Mouse (Mus musculus) layer of hippocampus, adult 9-10 months (tissue): ENCODE results near the gene Pgrmc1.
"Not testable (repeated sequence)": the region's sequence is repeated elsewhere in the genome, so short reads cannot be mapped to it uniquely, and the experiment has no call there.

Experiments
- DNase-seq: peaks from one replicate; pipeline ENCODE4 v3.0.0; 2022; ENCODE audit warnings: low spot score

The Pgrmc1 gene

DNA sequence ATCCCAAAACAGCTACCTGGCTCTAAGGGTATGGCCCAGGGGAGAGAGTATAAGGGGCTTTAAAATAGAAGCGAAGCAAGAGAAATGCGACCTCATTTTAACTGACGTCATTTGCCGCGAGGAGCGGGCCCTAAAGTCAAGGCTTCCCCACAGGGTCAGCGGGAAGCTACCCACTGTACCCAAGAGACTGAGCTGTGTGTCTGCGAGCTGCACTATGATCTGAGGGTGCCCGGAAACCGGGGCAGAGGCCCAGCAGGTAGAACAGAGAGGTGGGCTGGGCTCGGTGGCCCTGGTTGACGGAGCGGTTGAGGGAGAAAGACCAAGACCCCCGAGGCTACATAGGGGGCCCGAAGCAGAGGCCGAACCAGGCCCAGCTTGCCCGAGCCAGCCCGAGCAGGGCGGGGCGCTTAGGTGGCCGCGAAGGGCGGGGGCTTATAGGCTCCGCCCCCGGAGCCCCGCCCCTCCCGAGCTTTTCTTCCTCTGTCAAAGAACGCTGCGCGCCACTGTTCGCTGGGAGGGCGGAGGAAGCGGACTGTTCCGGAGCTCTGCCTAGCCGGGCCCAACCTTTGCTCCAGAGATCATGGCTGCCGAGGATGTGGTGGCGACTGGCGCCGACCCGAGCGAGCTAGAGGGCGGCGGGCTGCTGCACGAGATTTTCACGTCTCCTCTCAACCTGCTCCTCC is at the start of gene Pgrmc1:
Gene Pgrmc1, plus strand, starts transcription at position 500 of the 683 bp plus-strand sequence.
- DNase-seq = peak; percentile 32

DNA sequence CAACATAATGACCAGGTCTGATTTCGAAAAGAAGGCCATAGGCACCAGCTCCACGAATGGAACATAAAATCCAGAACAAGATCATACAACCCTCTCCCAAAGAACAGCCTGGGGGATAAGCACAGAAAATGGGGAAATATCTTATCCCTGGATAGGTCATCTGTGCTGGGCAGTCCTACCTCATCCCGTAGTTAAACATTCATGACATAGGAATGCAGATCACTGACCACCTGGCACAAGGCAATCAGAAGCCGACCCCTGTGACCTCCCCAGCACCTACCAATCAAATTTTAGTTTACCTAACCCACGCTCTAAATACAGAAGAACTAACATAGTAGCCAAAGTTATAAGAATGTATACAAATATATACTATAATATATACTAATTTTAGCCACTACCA is 49.2 kb upstream of the Pgrmc1 start:
- DNase-seq = no peak

DNA sequence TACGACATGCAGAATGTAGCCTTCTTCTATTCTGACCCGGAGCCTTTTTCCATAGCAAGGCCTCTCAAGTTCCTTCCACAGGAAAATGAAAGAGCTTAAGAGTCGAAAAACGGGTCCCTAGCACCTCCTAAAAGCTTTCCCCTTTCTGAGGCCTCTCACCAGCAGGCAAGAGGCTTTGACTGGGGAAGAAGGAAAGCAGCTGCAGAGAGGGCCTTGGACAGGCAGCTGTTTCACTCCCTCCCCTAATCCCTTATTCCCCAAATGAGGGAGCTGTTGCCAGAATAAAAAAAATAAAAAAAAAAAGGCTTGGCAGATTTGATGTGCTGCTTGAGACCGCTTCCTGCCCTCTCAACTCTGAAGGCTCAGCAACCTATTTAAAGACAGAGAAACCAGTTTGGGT is 47.1 kb upstream of the Pgrmc1 start:
- no peak for DNase-seq

DNA sequence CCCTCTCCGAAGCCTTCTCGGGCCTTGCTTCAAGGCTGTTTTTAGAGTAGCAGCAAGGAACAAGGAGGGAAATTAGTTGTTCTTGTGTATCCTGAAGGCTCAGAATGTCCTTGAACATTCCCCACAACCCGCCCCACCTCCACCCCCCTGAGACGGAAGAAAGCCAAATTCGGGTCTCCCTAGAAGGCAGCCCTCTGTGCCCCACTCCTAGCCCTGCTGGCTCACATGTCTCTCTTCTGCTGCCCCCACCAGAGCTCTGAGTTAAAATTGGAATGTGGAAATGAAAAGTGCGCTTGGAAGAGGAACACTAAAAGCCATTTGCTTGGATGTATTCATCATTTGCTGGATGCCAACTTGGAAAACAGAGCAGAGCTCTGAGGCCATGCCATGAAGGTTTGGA is 46.7 kb upstream of the Pgrmc1 start:
- no peak for DNase-seq

DNA sequence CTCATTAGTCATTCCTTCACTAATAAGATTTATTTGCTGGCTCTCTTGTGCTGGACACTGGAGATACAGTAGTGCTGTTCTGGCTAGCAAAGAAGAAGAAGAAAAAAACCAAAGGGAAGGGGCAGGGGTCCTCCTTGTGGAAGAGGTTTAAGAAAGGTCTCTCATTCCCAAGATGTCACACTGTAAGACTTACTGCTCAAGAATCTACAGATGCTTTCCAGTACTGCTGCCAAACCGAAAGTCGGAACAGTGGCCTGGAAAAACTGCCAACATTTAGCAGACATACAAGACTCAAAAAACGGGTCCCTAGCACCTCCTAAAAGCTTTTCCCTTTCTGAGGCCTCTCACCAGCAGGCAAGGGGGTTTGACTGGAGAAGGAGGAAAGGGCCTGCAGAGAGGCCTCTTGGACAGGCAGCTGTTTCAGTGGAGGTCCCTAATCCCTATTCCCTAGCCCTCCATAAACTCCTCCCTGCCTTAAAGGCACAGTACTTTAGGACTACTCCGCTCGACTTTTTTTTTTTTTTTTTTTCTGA is 45.9 kb upstream of the Pgrmc1 start:
- no peak for DNase-seq

DNA sequence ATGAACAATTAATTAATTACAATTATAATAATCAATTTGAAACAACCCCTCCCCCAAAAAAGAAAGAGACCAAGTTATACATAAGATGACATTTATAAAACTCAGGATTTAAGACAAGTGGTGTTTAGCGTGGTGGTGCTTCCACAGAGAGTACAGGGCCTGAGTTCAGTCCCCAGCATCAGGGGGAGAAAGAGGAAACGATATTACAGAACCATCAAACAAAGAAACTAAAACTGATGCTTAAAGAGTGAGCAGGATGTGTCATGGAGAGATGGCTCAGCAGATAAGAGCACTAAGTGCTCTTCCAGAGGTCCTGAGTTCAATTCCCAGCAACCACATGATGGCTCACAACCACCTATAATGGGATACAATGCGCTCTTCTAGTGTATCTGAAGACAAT is 45.3 kb upstream of the Pgrmc1 start:
- DNase-seq = no peak

DNA sequence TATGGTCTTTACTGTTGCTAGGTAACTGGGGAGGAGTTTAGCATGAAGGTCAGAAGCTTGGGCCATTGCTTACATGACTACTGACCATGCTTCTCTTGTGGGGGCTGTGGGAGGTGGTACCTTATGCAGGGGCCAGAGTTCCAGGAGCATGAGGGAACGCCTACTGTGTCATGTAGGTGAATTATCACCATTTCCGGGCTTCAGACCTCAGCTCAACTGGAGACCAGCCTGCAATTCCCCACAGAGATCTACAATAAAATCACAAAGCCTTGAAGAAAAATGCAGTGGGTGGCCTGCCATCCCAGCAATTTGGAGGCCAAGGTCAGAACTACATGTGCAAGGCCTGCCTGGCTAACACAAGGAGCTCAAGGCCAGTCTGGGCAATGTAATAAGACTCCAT is 42.8 kb upstream of the Pgrmc1 start:
- DNase-seq = not testable (repeated sequence)

DNA sequence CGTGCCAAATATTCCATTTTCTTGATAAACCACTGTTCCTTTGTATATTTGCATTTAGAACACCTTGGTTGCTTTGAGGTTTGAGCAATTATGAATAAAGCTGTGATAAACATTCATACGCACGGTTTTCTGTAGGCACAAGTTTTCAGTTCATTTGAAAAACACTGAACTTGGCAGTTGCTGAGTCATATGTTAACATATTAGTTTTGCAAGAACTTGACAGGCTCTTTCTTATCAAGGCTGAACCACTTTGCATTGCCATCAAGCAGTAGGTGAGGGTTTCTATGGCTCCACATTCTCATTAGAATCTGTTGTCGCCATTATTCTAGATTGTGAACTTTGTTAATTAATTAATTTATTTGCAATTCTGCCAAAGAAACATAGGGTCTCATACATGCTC is 37.8 kb upstream of the Pgrmc1 start:
- DNase-seq = no peak

DNA sequence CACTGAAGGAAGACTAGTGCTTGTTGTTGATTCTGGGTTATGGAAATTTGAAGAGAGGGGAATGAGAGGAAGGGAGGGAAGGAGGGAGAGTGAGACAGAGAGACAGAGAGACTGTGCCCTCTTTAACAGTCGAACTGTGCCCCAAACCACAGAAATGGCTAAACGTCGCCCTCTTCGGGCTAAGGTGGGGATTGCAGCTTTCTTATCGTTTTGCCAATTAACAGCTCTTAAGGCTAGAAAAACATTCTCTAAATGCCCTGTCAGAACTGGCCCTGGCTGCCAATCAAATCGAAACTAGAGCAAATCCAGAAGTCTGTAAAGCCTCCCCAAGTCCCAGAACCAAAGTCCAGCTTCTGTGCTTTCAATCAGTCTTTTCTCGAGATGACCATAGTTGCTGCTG is 36.4 kb upstream of the Pgrmc1 start:
- peak; percentile 32 for DNase-seq

DNA sequence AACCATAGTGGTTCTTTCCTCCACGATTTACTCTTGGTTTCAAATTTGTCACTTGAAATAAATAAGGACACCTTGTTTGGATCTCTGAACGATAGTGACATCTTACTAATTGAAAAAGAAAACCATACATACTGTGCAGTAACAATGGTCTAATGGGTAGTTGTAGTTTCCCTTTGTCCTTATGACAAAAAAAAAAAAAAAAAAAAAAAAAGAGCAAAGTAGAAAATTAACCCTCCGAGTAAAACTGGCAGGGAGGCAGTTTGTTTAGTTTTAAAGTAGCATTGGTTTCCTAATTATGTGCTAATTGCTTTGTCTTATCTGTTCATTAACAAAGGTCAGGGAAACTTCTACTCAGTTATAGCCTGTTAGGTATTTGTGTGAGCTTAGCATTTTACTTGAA is 35.9 kb upstream of the Pgrmc1 start:
- DNase-seq = no peak

DNA sequence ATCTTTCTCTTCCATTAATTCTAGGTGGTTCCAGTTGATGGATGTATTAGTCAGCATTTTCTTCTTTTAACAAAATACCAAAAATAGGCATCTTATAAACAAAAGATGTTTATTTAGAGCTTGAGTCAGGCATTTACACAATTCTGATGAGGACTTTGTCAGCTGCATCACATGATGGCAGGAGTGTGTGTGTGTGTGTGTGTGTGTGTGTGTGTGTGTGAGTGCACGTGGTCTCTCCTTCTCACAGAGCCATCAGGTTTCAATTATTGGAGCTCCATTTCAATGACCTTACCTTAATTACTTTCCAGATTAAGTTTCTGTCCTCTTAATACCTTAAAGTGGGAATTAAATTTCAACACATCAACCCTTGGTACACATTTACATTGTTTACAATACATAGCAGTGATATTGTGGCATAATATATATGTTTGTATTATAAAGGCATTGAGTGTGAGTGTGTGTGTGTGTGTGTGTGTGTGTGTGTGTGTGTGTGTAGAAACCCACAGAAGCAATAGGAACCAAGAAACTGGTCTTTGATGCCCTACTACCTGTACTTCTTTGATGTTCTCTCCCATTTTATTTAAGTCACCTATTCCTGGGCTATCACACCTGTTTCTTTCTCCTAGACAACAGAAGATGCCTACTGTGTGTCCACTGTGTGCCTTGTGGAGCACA is 11.2 kb upstream of the Pgrmc1 start:
- DNase-seq = no peak

DNA sequence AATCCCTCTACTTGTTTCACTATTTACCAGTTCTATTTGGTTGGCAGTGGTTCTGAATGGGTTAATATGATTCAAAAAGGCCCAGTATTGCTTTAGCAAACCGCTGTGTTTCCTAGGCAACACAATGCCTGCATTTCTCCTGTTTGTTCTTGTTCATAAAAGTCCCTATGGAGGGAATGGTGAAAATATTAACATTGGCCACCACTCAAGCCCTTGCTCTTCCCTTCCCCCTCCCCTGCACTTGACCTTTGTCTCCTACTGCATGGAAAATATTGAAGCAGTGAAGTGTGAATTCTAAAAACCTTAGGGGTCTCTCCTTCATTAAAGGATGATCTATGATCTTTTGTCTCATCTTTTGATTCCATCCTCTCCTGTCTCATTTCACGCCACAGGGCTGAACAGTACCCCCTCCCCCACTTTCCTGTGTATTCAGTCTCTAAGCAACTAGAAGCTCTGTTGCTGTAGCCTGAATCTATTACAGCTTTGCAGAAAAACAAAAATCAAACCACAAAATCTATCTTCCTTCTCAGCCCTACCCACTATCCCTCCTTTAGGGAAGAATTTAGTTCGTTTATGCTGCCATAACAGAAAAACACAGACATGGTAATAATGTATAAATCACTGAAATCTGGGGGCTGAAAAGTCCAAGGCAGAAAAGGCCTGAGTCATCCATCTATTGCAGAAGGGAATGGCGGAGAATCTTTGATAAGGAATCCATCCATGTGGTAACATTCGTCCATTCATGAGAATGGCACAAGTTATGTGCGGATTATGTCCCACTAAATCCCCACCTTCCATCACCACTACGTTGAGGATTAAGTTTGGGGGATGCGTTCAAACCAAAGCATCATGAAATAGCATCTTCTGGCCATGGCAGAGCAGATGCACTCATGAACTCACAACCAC is 10.4 kb upstream of the Pgrmc1 start:
- DNase-seq = peak; percentile 25

DNA sequence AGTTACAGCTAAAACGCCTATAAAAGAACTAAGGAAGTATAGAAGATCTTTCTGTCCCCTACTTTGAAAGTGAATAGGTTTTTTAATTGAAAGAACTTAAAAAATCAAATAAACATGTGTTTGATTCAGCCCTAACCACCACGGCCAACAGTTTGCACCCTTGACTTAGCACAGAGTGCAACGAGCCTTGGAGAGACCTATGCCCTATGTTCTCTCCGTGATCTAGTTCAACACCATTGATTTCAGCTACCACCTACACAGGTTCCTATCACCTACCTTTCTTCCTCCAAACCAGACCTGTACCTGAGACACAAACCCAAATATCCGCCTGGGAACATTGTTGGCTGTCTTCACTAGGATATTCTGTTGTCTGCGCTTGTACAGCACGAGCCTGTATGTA is 7.7 kb upstream of the Pgrmc1 start:
- no peak for DNase-seq

DNA sequence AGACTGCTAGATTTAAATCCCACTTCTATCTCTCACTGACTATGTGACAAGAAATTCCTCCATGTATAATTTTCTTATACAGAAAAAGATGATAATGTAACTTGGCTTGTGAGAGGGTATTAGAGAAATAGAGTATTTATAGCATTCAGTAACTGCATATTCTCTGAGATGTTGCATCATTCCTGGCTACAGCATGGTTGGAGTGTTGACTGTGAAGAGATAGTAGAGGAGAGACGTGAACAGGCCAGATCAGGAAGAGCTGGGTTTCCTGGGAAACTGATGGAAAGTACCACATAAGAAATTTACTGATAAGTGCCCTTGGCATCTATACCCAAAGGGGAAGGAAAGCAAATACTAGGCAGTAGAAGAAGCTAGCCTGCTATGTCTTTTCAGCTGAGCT is 6.9 kb upstream of the Pgrmc1 start:
- DNase-seq = no peak

DNA sequence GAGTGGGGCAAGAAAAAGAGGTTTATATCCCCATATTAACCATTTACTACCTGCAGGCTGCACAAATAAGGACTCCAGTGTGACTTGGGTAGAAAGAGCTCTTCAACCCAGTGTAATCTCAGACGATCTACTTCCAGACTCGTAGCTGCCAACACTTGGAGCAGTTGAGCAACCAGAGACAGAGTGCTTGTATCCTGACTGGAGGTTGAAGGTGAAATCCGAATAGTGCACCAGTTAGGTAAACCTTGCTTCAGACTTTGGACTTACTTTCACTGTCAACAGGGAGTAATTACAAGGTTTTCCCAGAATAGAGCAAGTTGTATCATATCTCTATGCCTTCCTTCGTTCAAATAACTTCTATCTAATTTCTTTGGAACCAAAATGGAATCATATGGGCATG is 6.5 kb upstream of the Pgrmc1 start:
- DNase-seq = no peak

DNA sequence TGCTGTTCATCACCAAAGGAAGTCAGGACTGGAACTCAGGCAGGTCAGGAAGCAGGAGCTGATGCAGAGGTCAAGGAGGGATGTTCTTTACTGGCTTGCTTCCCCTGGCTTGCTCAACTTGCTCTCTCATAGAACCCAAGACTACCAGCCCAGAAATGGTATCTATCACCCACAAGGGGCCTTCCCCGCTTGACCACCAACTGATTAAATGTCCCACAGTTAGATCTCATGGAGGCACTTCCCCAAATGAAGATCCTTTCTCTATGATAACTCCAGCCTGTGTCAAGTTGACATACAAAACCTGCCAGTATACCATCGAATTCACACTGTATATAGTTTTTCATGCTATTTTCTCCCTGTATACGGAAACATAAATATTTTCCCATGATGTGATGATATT is 2.8 kb upstream of the Pgrmc1 start:
- DNase-seq = no peak

DNA sequence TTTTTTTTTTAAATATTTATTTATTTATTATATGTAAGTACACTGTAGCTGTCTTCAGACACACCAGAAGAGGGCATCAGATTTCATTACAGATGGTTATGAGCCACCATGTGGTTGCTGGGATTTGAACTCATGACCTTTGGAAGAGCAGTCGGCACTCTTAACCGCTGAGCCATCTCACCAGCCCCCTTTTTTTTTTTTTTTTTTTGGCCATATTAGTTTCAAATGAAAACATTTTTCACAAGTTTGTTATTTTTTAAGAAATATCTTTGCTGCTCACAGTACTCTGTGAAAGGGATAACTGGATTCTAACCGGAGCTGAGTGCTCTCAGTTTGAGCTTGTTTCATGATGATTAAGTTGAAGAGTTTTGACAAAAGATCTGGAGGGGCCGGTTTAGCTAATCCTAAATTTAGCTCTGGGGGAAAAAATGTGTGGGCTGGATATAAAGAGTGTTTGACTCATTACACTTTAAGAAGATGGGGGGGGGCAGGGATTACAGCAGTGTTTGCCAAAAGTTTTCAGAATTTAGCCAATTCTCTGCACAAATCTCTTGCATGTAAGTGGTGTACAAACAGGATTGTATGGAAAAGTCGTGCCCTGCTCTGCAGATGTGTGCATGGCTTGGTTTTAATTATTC is 1.4 kb upstream of the Pgrmc1 start:
- not testable (repeated sequence) for DNase-seq

DNA sequence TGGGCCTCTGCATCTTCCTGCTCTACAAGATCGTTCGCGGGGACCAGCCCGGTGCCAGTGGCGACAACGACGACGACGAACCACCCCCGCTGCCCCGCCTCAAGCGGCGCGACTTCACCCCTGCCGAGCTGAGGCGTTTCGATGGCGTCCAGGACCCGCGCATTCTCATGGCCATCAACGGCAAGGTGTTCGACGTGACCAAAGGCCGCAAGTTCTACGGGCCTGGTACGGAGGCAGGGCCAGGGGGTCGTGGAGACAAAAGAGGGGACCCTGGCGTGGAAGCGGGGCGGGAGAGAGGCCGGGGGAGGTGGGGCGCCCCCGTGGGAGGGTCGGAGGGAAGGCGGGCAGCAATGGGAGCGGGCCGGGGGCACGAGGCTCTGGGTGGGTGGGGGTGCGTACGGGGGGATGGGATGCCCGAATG is 394 bp downstream of the Pgrmc1 start:
- DNase-seq = no peak

DNA sequence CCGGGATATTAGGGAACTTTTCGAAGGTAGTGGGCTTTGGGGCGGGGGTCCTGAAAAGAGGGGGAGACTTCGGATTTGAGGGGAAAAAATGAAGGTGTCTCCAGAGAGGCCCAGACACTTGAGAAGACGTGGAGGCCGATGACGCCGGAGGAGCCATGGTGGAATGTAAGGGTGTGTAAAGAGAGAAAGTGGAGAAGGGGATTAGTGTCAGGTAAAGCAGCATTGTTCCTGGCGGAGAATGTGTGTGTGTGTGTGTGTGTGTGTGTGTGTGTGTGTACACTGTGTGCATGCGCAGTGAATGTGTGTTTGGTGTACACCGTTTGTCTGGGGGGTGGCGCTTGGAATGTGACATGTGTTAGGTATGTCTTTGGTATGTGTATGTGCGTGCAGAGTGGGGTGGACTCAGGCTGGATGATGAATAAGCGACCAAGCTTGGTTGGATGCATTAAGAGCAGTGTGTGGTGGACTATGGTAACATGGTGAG is 897 bp downstream of the Pgrmc1 start:
- DNase-seq = no peak

DNA sequence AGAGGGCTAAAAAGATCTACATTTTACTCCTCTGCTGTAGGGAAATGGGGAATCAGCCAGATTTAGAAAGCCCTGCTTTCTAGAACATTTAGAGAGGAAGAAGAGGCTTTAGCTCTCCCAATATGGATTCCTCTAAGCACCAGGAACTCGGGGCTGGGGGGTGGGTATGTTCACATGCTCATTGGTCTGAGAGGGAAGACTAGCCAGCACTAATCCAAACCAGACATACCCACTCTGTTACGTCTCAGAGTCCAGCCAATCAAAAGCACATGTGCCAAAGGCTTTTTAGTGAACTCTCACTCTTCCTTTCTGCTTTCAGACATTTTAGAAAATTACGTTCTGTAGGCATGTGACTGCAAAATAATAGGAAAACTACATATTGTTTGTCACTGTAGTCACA is 1.6 kb downstream of the Pgrmc1 start:
- no peak for DNase-seq

DNA sequence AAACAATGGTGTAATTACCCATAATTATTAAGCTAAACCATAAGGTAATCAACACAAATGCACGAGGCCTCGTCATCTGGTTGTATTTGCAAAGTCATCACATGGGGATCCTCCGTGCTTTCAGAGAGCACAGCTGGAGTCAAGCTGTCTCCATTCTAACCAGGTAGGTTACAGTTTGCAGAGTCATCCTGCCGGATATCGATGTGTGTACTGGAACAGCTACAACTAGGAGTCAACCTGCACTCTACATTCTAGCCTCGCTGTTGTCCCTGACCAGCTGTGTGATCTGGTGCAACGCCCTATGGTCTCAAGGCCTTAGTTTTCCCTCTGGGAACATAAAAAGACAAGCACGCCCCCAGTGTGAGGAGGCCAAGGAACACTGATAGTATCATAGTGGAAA is 2.1 kb downstream of the Pgrmc1 start:
- no peak for DNase-seq

DNA sequence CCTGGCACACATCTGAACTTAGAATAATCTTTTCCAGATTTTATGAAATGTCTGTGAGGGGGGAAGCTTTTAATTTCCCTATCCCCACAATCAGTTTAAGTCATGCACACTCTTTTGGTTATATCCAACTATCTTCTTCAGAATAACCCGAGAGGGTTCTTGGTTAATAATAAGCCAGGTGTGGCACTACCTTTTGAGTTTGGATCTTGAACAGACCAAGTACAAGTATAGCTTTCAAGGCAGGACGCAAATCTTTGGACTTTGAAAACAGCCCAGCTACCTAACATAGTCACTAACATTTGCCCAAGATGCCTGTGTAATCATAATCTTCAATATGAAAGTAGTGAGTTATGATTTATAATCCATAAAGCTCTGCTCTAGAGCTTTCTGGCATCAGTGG is 4.9 kb downstream of the Pgrmc1 start:
- DNase-seq = no peak
